Mouse (Mus musculus): ENCODE measurements around the gene Ccdc73.

Ccdc73 gene

GRCm38 (mm10) chr2:105030505-105030904 lies 162.9 kb downstream of the Ccdc73 start:
- DNase-seq: no peak

GRCm38 (mm10) chr2:105034084-105034483 lies 166.5 kb downstream of the Ccdc73 start:
- DNase-seq: no peak

GRCm38 (mm10) chr2:105035985-105036384 lies 168.4 kb downstream of the Ccdc73 start:
- no peak for DNase-seq

GRCm38 (mm10) chr2:105036401-105037070 lies 168.9 kb downstream of the Ccdc73 start:
- no peak for DNase-seq

GRCm38 (mm10) chr2:105037956-105038569 lies 170.5 kb downstream of the Ccdc73 start:
- DNase-seq: no peak

GRCm38 (mm10) chr2:105038879-105039278 lies 171.3 kb downstream of the Ccdc73 start:
- no peak for DNase-seq

- DNase-seq: no peak
Observed at GRCm38 (mm10) chr2:105040859-105041258, 173.3 kb downstream of the Ccdc73 start.

- DNase-seq: no peak
Observed at GRCm38 (mm10) chr2:105043152-105043551, 175.5 kb downstream of the Ccdc73 start.

- DNase-seq: no peak
Observed at GRCm38 (mm10) chr2:105048301-105048700, 180.7 kb downstream of the Ccdc73 start.

- no peak for DNase-seq
Observed at GRCm38 (mm10) chr2:105055529-105055928, 187.9 kb downstream of the Ccdc73 start.

GRCm38 (mm10) chr2:105058577-105059116 lies 191.0 kb downstream of the Ccdc73 start:
- no peak for DNase-seq

GRCm38 (mm10) chr2:105062741-105063372 lies 195.3 kb downstream of the Ccdc73 start:
- no peak for DNase-seq
